Mouse (Mus musculus) heart, postnatal 36 days (tissue): ENCODE results near the gene Gm17334. TPM values are rescaled to one million over a fixed set of nuclear protein-coding genes. Genes with fewer than 3 reads are reported as not detected.

Experiments used
- DNase-seq, 2 experiments: peaks; one replicate each; pipeline ENCODE4 v3.0.0; 2021 to 2022
- intact Hi-C: fragments of 180-260 bp; cut with DNase I; formaldehyde crosslinking; loops from one replicate; pipeline ENCODE4 v1.15.1; 2025
- microRNA-seq, 2 experiments: library from miRNA; unstranded; fragments of <30 nt; microRNA quantifications; one replicate each; pipeline ENCODE4 v1.2.0; 2021; ENCODE audit warnings: borderline number of aligned reads in 2 of 2
- total RNA-seq, 2 experiments: library from RNA; stranded (reverse); gene quantifications; 2 replicates each; pipeline ENCODE4 v1.2.3; 2021

Gene Gm17334
- total RNA-seq, 2 experiments from 2014 or later = 0.60 TPM; not detected in 1

- intact Hi-C loops = no loop called here
- DNase-seq = no peak
Measured at GRCm38 (mm10) chr11:53755011-53755595, 17.9 kb downstream of the Gm17334 start.

- no peak for DNase-seq
- intact Hi-C loops = no loop called here
Measured at GRCm38 (mm10) chr11:53749716-53750352, 23.2 kb downstream of the Gm17334 start.

- no peak for DNase-seq
- intact Hi-C loops = no loop called here
Measured at GRCm38 (mm10) chr11:53749306-53749705, 23.7 kb downstream of the Gm17334 start.

- intact Hi-C loops = no loop called here
- no peak for DNase-seq
Measured at GRCm38 (mm10) chr11:53748614-53749013, 24.4 kb downstream of the Gm17334 start.

DNA sequence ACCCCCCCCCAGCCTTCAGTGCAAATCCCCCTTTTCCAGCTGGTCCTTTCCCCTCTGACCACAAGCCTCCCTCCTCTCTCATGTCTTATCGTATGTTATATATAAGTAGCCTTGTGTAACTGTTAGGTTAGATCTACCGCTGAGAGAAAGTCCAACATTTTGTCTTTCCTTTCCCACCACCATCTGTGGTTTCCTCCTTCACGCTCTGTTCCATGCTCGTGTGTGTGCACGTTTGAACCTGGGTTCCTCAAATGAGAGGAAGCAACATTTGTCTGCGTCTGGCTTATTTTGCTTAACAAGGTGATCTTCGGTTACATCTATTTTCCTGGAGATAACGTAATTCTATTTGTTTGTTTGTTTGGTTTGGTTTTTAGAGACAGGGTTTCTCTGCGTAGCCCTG lies 25.0 kb downstream of the Gm17334 start:
- no peak for DNase-seq

GRCm38 (mm10) chr11:53745260-53745659 lies 27.7 kb downstream of the Gm17334 start:
- no peak for DNase-seq
- intact Hi-C loops = no loop called here

More for the DNA sequence above, 25.0 kb downstream of the Gm17334 start:
- intact Hi-C loops = no loop called here

DNA sequence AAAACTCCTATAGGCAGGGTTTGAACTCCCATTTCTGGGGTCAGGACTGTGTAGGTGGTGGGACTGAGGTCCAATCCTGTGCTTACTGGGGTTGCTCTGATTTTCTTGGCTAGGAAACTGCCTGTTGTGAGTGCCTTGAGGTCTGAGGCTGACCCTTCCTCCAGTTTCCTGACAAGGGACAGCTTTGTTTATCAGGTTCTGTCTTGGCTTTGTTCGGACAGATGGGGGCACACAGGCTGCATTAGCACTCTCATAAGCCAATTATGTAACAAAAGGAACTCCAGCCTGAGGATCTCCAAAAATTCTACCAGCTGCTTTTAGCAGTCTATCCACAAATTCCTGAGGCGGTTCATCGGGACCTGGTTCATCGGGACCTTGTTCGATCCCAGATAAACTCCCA lies 30.6 kb downstream of the Gm17334 start:
- peak in 1 of 2 experiments; percentile 26 for DNase-seq
- intact Hi-C loops = no loop called here

DNA sequence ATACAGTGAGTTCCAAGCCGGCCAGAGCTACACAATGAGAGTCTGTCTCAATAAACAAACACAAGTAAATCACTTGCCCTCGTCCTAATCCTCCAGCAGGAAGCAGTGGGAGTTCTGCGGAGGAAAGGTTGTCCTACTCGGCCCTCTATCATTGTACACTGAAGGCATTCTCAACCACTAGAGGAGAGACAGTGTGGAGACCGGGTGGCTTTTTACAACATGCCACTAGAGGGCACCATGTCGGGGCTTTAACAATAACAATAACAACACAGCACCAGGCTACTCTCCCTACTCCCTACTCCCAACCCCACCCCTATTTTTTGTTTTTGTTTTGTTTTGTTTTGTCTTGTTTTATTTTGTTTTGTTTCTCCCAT lies 35.4 kb downstream of the Gm17334 start:
- intact Hi-C loops = loop anchor here (1.0 to 5.0 kb wide), 4 partner anchors 113 to 520 kb away; partner anchors contain the start of gene Gm9837
- DNase-seq = peak; percentile 66 to 69

- intact Hi-C loops = loop anchor here (1.0 to 5.0 kb wide), 4 partner anchors 113 to 520 kb away; partner anchors contain the start of gene Gm9837
- DNase-seq = peak; percentile 73 to 77
Measured at GRCm38 (mm10) chr11:53736771-53737572, 36.0 kb downstream of the Gm17334 start.

GRCm38 (mm10) chr11:53735682-53736245 lies 37.2 kb downstream of the Gm17334 start:
- DNase-seq = peak; percentile 55 to 61
- intact Hi-C loops = loop anchor here (2.0 to 5.0 kb wide), 3 partner anchors 143 to 522 kb away; partner anchors contain the start of gene Gm9837

DNA sequence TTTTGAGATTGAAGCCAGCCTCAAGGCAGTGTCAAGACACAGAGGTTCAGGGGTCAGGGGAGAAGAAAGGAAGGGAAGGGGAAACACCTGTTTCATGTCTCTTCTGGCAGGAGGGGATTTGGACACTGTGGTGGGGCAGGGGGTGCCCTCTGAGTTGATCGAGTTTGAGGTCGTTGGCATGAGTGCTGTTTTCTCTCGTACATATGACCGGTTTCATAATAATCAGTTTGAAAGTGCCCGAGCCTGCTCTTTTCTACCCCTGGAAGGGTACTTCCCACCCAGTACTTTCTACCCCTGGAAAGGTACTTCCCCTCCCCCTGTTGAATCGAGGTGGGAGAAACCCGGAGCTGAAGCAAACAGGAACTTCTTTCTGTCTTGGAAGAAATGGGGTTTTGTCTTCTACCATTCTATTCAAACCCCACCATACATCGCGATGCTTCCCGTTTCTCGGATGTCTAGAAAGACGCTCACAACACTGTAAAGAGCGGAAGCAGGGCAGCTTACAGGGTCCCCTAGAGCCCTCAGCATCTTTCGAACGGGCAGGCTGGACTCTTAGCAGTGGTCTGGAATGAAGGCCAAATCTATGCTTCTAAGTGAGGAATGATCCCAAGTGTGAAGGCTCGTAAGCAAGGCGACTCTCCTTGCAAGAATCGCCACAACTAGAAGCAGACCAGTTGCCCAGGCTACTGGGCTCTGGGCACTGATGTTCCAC lies 37.9 kb downstream of the Gm17334 start:
- intact Hi-C loops = loop anchor here (5.0 kb wide), 2 partner anchors 143 to 522 kb away; no protein-coding TSS in a partner anchor
- DNase-seq = no peak

- intact Hi-C loops = no loop called here
- no peak for DNase-seq
Measured at GRCm38 (mm10) chr11:53734431-53734830, 38.6 kb downstream of the Gm17334 start.

DNA sequence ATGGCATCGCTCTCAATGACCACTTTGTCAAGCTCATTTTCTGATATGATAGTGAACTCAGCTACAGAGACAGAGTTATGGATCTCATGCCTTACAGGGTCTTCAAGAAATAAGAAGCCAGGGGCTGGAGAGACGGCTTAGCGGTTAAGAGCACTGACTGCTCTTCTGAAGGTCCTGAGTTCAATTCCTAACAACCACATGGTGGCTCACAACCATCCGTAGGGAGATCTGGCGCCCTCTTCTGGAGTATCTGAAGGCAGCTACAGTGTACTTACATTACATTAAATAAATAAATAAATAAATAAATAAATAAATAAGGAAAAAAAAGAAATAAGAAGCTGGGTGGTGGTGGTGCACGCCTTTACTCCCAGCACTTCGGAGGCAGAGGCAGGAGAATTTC lies 39.2 kb downstream of the Gm17334 start:
- intact Hi-C loops = no loop called here
- no peak for DNase-seq

GRCm38 (mm10) chr11:53732244-53732643 lies 40.7 kb downstream of the Gm17334 start:
- DNase-seq = no peak
- intact Hi-C loops = no loop called here

- intact Hi-C loops = no loop called here
- no peak for DNase-seq
Measured at GRCm38 (mm10) chr11:53731457-53731856, 41.5 kb downstream of the Gm17334 start.

Small RNA genes lying within 50 kb of the gene (microRNA-seq; reads per million reads assigned to microRNA genes)
- 0 to 0.67 reads per million in 2 experiments for gene Mir7671

Other genes with a start within 250 kb of the Gm17334 start
- gene Kif3a, start 205.8 kb downstream of the Gm17334 start, total RNA-seq = 1 to 10 TPM; 8.2 to 10.0 TPM
- not detected for gene Il4, start 154.5 kb downstream of the Gm17334 start, total RNA-seq
- gene Il13, start 138.5 kb downstream of the Gm17334 start, total RNA-seq = not detected
- 1 to 10 TPM; 6.9 to 8.1 TPM for gene Rad50, start 65.9 kb downstream of the Gm17334 start, total RNA-seq
- not detected for gene Il5, start 52.4 kb downstream of the Gm17334 start, total RNA-seq
- gene Irf1, start 3.2 kb downstream of the Gm17334 start, total RNA-seq = 10 to 100 TPM; 18.6 to 23.6 TPM
- 1 to 10 TPM; 1.6 TPM for gene Gm12216, start 86.1 kb upstream of the Gm17334 start, total RNA-seq
- 10 to 100 TPM; 28.4 to 30.4 TPM for gene Slc22a5, start 118.5 kb upstream of the Gm17334 start, total RNA-seq
- gene Slc22a21, start 207.1 kb upstream of the Gm17334 start, total RNA-seq = 1 to 10 TPM; 1.9 to 2.6 TPM